Mouse (Mus musculus) heart, postnatal 0 days (tissue): ENCODE data around the gene 2900026A02Rik. TPM values are rescaled to one million over a fixed set of nuclear protein-coding genes. Genes with fewer than 3 reads are reported as not detected.

Experiments
- ATAC-seq: fragments of 200-750 bp; cut with Nextera tagmentation; 2 replicates; pipeline ENCODE4 v1.8.0; 2017; ENCODE audit warnings: low read depth, moderate number of reproducible peaks, moderate library complexity; ENCODE audit not compliant: insufficient read depth
- DNase-seq: peaks from one replicate; pipeline ENCODE4 v3.0.0-alpha.2; 2016; ENCODE audit warnings: low spot score
- H3K27ac ChIP-seq: fragments of 300-500 bp; sonication (generic); 2 replicates; pipeline ENCODE4 v1.5.1; 2014; ENCODE audit warnings: low read depth, mild to moderate bottlenecking
- H3K27me3 ChIP-seq: fragments of 300-500 bp; sonication (generic); 2 replicates; pipeline ENCODE4 v1.6.1; 2014; ENCODE audit warnings: low read length, mixed read lengths; ENCODE audit not compliant: control insufficient read depth, insufficient read depth
- H3K36me3 ChIP-seq: fragments of 300-500 bp; sonication (generic); replicated peaks from 2 replicates; pipeline ENCODE4 v1.6.1; 2014; ENCODE audit warnings: low read length, mixed read lengths; ENCODE audit not compliant: control insufficient read depth, insufficient read depth
- H3K4me1 ChIP-seq: fragments of 300-500 bp; sonication (generic); 2 replicates; pipeline ENCODE4 v1.6.1; 2014; ENCODE audit warnings: antibody characterized with exemption; ENCODE audit not compliant: control insufficient read depth, insufficient read depth
- H3K4me2 ChIP-seq: fragments of 300-500 bp; sonication (generic); 2 replicates; pipeline ENCODE4 v1.6.1; 2014; ENCODE audit warnings: low read depth, mild to moderate bottlenecking, low read length, moderate library complexity
- H3K4me3 ChIP-seq: fragments of 300-500 bp; sonication (generic); 2 replicates; pipeline ENCODE4 v1.5.1; 2014; ENCODE audit warnings: low read depth, low read length
- H3K9ac ChIP-seq: fragments of 300-500 bp; sonication (generic); replicated peaks from 2 replicates; pipeline ENCODE4 v1.6.1; 2014; ENCODE audit warnings: low read depth, low read length, mixed read lengths
- H3K9me3 ChIP-seq: fragments of 300-500 bp; sonication (generic); replicated peaks from 2 replicates; pipeline ENCODE4 v1.6.1; 2016; ENCODE audit warnings: low read length; ENCODE audit not compliant: control insufficient read depth
- CTCF ChIP-seq: IDR thresholded peaks from 2 replicates; pipeline ENCODE4 v1.5.1; 2016; ENCODE audit warnings: antibody characterized with exemption, control low read depth, low read depth
- EP300 ChIP-seq: IDR thresholded peaks from 2 replicates; pipeline ENCODE4 v1.6.1; 2016; ENCODE audit warnings: antibody characterized with exemption, low read depth
- WGBS: fragments of 180-500 bp; shearing (Covaris S2); extraction: QIAGEN DNeasy Blood & Tissue Kit; methylation state at CpG from one replicate; pipeline ENCODE4 v1.1.7; 2014; 5-methylcytosine and 5-hydroxymethylcytosine counted together
- polyA plus RNA-seq: library from polyadenylated mRNA; unstranded; fragments of >200 nt; fragmentation: Nextera tagmentation; extraction: Ambion mirVana; gene quantifications from 2 replicates; pipeline ENCODE4 v1.2.1, GENCODE M21; 2015
- total RNA-seq: library from RNA; depleted of rRNA; stranded (reverse); fragments of >200 nt; gene quantifications from 2 replicates; pipeline ENCODE4 v1.2.3, GENCODE M21; 2014; ENCODE audit warnings: low replicate concordance

2900026A02Rik gene
- total and polyA plus RNA-seq, 2 experiments from 2014 or later: 10.2 to 18.9 TPM

DNA sequence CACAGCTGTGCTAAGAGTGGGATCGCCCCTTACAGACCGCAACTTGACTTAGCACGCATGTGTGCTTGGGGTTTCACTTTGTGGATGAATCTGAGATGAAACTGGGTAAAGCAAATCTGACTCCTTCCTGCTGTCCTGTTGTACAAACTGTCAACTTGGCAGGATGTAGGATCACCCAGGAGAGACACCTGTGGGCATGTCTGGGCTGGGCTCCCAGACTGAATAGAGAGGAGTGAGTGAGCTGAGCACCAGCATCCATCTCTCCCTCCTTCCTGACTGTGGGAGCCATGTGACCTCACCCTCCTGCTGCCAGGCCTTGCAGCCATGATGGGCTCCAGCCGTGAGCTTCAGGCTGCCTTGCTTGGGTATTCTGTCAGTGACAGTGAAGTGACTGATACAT is 115.6 kb downstream of the 2900026A02Rik start:
- H3K4me1 ChIP-seq: peaks cover 26% of the 10 kb centered on the region
- TF ChIP-seq CTCF (no peak), EP300 (no peak)
- no peaks in the 10 kb centered on the region for H3K9me3 ChIP-seq
- H3K27me3 ChIP-seq: no peaks in the 10 kb centered on the region
- 90% methylated on average over 4 of the region's 4 CpGs for WGBS
- peaks cover 7% of the 10 kb centered on the region; the same call in 1 of the 2 replicates for H3K36me3 ChIP-seq
- no peak overlapping the region for H3K4me2 ChIP-seq
- H3K4me3 ChIP-seq: no peak overlapping the region
- ATAC-seq: no peak
- no peak overlapping the region for H3K9ac ChIP-seq
- DNase-seq: no peak
- H3K27ac ChIP-seq: no peak overlapping the region

DNA sequence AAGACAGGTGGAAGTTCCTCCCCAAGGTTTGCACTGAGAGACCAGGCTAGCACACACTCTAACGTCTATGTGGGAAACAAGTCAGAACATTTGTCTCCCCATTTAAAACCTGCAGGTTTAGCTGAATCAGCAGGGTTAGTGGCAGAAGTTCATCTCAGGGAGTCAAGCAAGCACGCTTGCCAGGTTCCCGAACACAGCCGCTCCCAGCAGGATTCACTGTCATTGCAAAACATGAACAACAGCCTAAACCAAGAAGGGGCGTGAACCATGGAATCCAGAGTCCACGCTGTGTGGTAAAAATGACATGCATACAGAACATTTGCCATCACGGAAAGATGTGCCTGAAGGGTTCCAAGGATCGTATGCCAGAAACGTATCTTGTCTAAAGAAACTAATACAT is 116.0 kb downstream of the 2900026A02Rik start:
- H3K36me3 ChIP-seq: peaks cover 12% of the 10 kb centered on the region; the same call in 1 of the 2 replicates
- ATAC-seq: no peak
- H3K9ac ChIP-seq: no peak overlapping the region
- no peaks in the 10 kb centered on the region for H3K9me3 ChIP-seq
- 84% methylated on average over 9 of the region's 9 CpGs for WGBS
- H3K4me3 ChIP-seq: no peak overlapping the region
- DNase-seq: no peak
- no peaks in the 10 kb centered on the region for H3K27me3 ChIP-seq
- TF ChIP-seq EP300: no peak
- no peak for TF ChIP-seq CTCF
- peaks cover 26% of the 10 kb centered on the region for H3K4me1 ChIP-seq
- H3K27ac ChIP-seq: no peak overlapping the region
- H3K4me2 ChIP-seq: no peak overlapping the region

- Histone ChIP-seq H3K27ac (no peak overlapping the region), H3K9me3 (no peaks in the 10 kb centered on the region), H3K36me3 (peaks cover 29% of the 10 kb centered on the region), H3K9ac (no peak overlapping the region), H3K4me2 (no peak overlapping the region), H3K4me1 (peaks cover 17% of the 10 kb centered on the region), H3K4me3 (no peak overlapping the region), H3K27me3 (no peaks in the 10 kb centered on the region)
- DNase-seq (no peak), ATAC-seq (no peak)
- 39% methylated on average over 7 of the region's 7 CpGs for WGBS
- TF ChIP-seq CTCF: no peak
- no peak for TF ChIP-seq EP300
Measured at GRCm38 (mm10) chr5:113102455-113102854, 118.6 kb downstream of the 2900026A02Rik start.

GRCm38 (mm10) chr5:113101457-113101856 is 119.6 kb downstream of the 2900026A02Rik start:
- Histone ChIP-seq H3K4me2 (no peak overlapping the region), H3K27ac (no peak overlapping the region), H3K27me3 (no peaks in the 10 kb centered on the region), H3K9ac (no peak overlapping the region), H3K9me3 (no peaks in the 10 kb centered on the region), H3K4me1 (peaks cover 8% of the 10 kb centered on the region; the same call in 1 of the 2 replicates), H3K36me3 (peaks cover 39% of the 10 kb centered on the region), H3K4me3 (no peak overlapping the region)
- ATAC-seq: no peak
- TF ChIP-seq EP300 (no peak), CTCF (no peak)
- DNase-seq: no peak
- WGBS: 78% methylated on average over 10 of the region's 10 CpGs

DNA sequence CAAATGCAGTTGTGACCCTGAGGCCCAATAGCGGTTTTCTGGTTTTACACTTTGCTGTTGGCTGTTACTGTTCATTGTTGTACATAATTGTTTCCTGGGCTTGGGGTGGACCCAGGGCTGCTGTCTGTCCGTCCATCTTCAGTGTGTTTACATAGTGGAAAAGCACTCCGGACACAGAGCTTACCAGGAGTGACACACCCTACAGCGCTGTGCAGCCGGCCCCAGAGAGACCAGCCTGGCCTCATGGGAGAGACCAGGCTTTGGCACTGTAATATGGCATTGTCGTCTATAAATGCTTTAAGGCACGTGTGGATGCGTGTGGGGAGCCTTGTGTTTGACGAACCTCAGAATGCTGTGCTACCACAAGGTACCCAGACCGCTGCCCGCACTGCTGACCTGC is 120.6 kb downstream of the 2900026A02Rik start:
- no peaks in the 10 kb centered on the region for H3K27me3 ChIP-seq
- TF ChIP-seq CTCF (no peak), EP300 (no peak)
- H3K9me3 ChIP-seq: no peaks in the 10 kb centered on the region
- no peak overlapping the region for H3K9ac ChIP-seq
- DNase-seq: no peak
- peaks cover 8% of the 10 kb centered on the region; the same call in 1 of the 2 replicates for H3K4me1 ChIP-seq
- H3K36me3 ChIP-seq: peaks cover 50% of the 10 kb centered on the region
- WGBS: 78% methylated on average over 11 of the region's 11 CpGs
- H3K4me2 ChIP-seq: no peak overlapping the region
- no peak overlapping the region for H3K4me3 ChIP-seq
- H3K27ac ChIP-seq: no peak overlapping the region
- ATAC-seq: no peak

- ATAC-seq (peak; percentile 52; the same call in 1 of the 2 replicates), DNase-seq (peak; percentile 76)
- Histone ChIP-seq H3K27ac (no peak overlapping the region), H3K36me3 (peaks cover 58% of the 10 kb centered on the region), H3K4me1 (peaks cover 8% of the 10 kb centered on the region; the same call in 1 of the 2 replicates), H3K4me2 (no peak overlapping the region), H3K9me3 (no peaks in the 10 kb centered on the region), H3K9ac (no peak overlapping the region), H3K27me3 (no peaks in the 10 kb centered on the region), H3K4me3 (no peak overlapping the region)
- TF ChIP-seq EP300 (no peak), CTCF (peak; percentile 100)
- 13% methylated on average over 1 of the region's 1 CpGs for WGBS
Measured at GRCm38 (mm10) chr5:113099546-113099945, 121.5 kb downstream of the 2900026A02Rik start.
